Mouse (Mus musculus): ENCODE data around the gene Tmbim1. TPM values are rescaled to one million over a fixed set of nuclear protein-coding genes. Genes with fewer than 3 reads are reported as not detected.

Tmbim1 gene
- polyA plus RNA-seq, 1 experiment from 2014 or later, result 11.5 TPM

DNA sequence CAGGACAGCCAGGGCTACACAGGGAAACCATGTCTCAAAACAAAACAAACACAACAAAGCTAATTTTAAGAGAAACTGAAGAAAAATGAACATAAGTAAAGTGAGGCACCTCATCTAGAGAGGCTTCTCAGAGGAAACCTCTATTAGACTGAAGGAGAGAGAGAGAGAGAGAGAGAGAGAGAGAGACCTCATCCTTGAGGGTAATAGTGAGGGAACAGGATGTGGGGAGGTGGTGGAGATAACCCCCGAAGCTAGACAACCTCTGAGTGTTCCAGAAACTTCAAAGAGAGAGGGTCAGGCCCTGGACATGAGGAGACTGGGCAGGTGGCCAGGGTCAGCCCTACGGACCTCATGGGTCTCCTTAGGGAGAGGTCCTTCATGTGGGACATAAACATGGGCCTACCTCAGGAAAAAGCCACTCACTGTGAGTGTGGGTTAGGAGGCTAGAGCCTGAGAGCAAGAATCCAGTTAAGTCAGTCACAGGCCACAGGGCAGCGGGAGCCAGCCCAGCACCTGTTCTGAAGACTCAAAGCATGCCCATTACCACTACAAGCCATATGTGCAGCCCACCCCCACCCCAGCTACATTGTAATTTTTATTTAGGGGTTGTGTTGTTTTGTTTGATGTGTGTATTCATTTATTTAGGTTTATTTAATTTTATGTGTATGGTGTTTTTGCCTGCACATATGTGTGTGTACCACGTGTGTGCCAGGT, 10.8 kb upstream of the Tmbim1 start:
- Histone ChIP-seq H3K36me3 (no peaks in the 10 kb centered on the region), H3K9ac (no peak overlapping the region), H3K27ac (replicated peaks) (no peak overlapping the region), H3K27me3 (no peaks in the 10 kb centered on the region), H3K4me1 (replicated peaks) (no peaks in the 10 kb centered on the region), H3K4me3 (no peak overlapping the region), H3K4me2 (no peak overlapping the region), H3K9me3 (no peaks in the 10 kb centered on the region)
- ATAC-seq (ENCODE audit: low FRiP score, low read depth), result no peak
- WGBS, result 83% methylated on average over 4 of the region's 4 CpGs

DNA sequence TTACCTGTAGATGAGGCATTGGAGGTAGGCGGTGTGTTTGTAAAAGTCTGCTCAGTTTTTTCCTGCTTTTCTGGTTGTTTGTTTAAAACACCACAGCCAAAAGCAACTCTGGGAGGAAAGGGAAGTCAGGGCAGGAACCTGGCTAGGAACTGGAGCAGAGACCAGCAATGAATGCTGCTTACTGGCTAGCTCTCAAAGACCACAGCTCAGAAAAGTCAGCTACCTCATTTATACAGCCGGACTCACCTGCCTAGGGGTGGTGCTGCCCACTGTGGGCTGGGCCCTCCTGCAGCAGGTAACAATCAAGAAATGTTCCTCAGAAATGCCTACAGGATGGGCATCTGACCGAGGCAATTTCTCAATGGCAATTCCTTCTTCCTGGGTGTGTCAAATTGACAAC, 9.4 kb upstream of the Tmbim1 start:
- Histone ChIP-seq H3K9ac (no peak overlapping the region), H3K4me2 (no peak overlapping the region), H3K27ac (replicated peaks) (no peak overlapping the region), H3K9me3 (no peaks in the 10 kb centered on the region), H3K27me3 (no peaks in the 10 kb centered on the region), H3K4me1 (replicated peaks) (no peaks in the 10 kb centered on the region), H3K4me3 (no peak overlapping the region), H3K36me3 (no peaks in the 10 kb centered on the region)
- no peak for ATAC-seq (ENCODE audit: low FRiP score, low read depth)
- 93% methylated on average over 3 of the region's 3 CpGs for WGBS

DNA sequence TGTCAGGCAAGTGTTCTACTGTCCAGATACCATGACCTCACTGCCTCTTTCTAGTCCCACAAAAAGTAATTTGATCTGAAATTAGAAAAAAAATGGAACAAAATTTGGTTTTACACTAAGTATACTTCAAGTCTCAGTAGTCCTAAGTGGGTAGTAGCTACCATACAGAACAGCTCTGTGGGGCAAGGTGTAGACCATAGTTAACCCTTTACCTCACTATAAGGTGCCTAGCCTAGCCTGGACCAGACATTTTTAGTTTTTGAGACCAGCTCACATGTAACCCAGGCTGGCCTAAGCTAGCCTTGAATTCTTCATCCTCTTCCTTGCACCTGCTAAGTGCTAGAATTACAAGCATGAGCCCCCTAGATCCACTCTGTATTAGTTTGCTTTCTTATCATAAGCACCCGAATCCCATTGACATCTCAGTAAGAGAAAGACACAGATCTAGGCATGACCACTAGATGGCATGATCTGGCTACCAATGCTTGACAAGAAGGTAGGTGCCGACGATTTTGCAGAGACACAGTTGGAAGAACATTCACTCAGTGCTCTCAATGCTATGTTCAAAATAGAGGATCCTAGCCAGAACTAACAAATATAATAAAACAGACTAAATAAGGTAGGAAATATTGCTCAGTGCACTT, 7.7 kb upstream of the Tmbim1 start:
- H3K27me3 ChIP-seq, result no peaks in the 10 kb centered on the region
- H3K36me3 ChIP-seq, result no peaks in the 10 kb centered on the region
- peak; percentile 62; the same call in 1 of the 2 replicates for ATAC-seq (ENCODE audit: low FRiP score, low read depth)
- H3K27ac ChIP-seq (replicated peaks), result no peak overlapping the region
- no peak overlapping the region for H3K9ac ChIP-seq
- no peak overlapping the region for H3K4me2 ChIP-seq
- no peaks in the 10 kb centered on the region for H3K4me1 ChIP-seq (replicated peaks)
- 7% methylated on average over 3 of the region's 3 CpGs for WGBS
- H3K4me3 ChIP-seq, result no peak overlapping the region
- H3K9me3 ChIP-seq, result no peaks in the 10 kb centered on the region

DNA sequence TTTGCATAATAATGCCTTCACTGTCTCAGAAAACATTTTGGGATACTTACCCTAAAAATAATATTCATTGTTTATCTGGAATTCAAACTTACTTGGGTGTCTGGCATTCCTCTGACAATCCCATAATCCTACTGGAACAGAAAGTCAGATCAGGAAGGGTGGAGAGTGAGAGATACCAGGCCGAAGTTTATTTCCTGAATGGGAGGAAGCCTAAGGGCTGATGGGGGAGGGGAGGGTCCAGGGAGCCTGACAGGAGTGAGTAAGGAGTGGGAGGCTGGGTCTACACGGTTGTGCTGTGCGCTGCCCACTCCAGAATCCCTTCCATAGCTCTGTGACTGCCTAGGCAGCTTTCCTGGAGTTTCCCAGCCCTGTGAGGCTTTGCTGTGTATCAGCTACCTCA, 4.3 kb upstream of the Tmbim1 start:
- Histone ChIP-seq H3K4me3 (no peak overlapping the region), H3K27me3 (no peaks in the 10 kb centered on the region), H3K4me1 (replicated peaks) (no peaks in the 10 kb centered on the region), H3K36me3 (no peaks in the 10 kb centered on the region), H3K27ac (replicated peaks) (no peak overlapping the region), H3K9ac (no peak overlapping the region), H3K4me2 (no peak overlapping the region), H3K9me3 (no peaks in the 10 kb centered on the region)
- WGBS, result 62% methylated on average over 3 of the region's 3 CpGs
- no peak for ATAC-seq (ENCODE audit: low FRiP score, low read depth)

DNA sequence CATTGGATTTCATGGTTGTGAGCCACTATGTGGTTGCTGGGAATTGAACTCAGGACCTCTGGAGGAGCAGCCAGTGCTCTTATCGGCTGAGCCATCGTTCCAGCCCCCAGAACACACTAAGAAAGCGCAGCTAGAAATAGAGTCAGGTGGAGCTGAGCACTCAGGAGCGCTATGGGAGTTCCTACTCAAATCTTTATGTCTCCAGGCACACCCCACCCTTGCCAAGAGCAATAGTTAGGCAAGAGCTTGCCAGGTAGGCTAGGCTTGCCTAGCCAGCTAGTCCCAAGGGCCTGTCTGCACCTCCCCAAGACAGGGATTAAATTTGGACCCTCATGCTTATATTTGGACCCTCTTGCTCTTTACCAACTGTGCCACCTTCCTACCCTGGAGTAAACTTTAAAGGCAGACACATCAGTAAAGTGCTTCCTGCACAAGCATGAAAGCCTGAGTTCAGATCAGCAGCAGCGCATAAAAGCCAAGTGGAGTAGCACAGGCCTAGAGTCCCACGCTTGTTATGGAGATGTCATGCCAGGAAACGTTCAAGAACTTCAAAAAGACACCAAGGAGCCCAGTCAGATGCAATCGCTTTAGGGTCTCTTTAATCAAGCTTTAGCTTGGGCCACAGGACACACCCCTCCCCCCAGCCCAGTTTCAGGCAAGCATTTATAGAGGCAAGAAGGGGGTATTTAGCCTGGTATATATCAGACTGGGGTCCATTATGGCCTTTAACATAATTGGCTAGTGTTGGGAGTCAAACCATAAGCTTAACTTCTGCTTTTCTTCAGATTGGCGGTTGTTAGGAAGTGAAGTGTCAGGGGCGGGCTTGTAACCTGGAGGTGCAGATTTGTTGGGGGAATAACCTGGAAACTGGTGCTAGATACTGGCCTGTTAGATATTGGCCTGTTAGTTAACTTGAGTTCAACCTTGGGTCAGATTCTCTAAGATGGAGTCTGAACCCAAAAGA, 2.9 kb upstream of the Tmbim1 start:
- Histone ChIP-seq H3K9me3 (no peaks in the 10 kb centered on the region), H3K4me1 (replicated peaks) (peaks cover 9% of the 10 kb centered on the region), H3K36me3 (no peaks in the 10 kb centered on the region), H3K4me2 (no peak overlapping the region), H3K4me3 (no peak overlapping the region), H3K27me3 (peaks cover 7% of the 10 kb centered on the region; the same call in 1 of the 2 replicates), H3K9ac (no peak overlapping the region), H3K27ac (replicated peaks) (no peak overlapping the region)
- no peak for ATAC-seq (ENCODE audit: low FRiP score, low read depth)
- WGBS, result 80% methylated on average over 10 of the region's 10 CpGs

DNA sequence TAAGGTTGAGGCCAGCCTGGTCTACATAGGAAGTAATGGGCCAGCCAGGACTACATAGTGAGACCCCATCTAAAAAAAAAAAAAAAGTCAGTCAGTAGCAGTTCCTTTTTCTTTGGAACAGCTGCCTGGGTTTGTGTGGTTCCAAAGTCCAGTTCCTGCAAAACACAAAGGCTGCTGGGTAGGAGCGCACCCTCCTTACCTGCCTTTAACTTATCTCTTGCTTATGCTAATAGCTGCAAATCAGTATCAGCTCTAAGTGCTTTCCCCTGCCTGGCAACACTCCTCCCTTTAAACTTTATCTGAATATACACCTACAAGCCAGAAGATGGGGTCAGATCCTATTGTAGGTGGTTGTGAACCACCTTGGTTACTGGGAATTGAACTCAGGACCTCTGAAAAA, 1.7 kb upstream of the Tmbim1 start:
- Histone ChIP-seq H3K4me2 (no peak overlapping the region), H3K4me1 (replicated peaks) (peaks cover 9% of the 10 kb centered on the region), H3K4me3 (no peak overlapping the region), H3K36me3 (no peaks in the 10 kb centered on the region), H3K27ac (replicated peaks) (no peak overlapping the region), H3K9ac (no peak overlapping the region), H3K27me3 (peaks cover 14% of the 10 kb centered on the region), H3K9me3 (no peaks in the 10 kb centered on the region)
- no peak for ATAC-seq (ENCODE audit: low FRiP score, low read depth)
- WGBS, result 100% methylated on average over 1 of the region's 1 CpGs

DNA sequence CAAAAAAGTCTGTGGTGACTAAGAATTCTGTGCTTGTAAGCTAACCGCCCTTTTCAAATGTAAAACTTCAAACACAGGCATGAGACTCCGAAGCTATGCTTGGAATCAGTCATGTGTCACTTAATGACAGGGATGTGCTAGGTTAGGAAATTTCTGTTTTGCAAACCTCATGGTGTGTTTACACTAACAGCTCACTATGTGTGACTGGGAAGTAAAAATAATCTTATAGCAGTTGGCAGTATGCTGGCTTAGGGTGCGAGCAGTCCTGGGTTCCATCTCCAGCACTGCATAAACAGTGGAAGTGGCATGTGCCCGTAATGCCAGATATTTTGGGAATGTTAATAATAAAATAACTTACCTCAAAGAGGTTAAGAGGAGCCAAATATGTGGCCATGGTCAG, 476 bp downstream of the Tmbim1 start:
- H3K27me3 ChIP-seq, result peaks cover 19% of the 10 kb centered on the region
- H3K9me3 ChIP-seq, result no peaks in the 10 kb centered on the region
- H3K9ac ChIP-seq, result no peak overlapping the region
- H3K4me2 ChIP-seq, result no peak overlapping the region
- H3K4me1 ChIP-seq (replicated peaks), result peaks cover 9% of the 10 kb centered on the region
- no peaks in the 10 kb centered on the region; the same call in 1 of the 2 replicates for H3K36me3 ChIP-seq
- ATAC-seq (ENCODE audit: low FRiP score, low read depth), result no peak
- no peak overlapping the region for H3K27ac ChIP-seq (replicated peaks)
- H3K4me3 ChIP-seq, result no peak overlapping the region
- 78% methylated on average over 4 of the region's 4 CpGs for WGBS

DNA sequence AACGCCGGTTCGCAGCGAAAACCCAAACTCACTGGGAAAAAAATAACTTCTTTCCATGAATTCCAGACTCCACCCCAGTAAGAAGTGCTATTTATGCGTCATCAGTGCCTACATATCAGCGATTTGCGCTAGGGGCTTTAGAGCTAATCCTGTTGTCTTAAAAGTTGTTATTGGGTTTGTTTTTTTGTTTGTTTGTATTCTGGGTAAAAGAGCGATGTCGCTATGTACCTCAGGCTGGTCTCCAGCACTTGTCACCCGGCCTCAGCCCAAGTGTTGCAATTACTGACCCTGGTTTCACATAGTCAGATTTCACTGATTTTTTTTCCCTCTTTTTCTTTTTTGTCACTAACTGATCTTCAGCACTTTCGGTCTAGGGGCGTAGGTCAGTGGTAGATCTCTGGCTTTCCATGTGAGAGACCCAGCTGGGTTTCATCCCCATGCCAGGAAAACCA, 1.1 kb downstream of the Tmbim1 start:
- no peak for ATAC-seq (ENCODE audit: low FRiP score, low read depth)
- H3K4me2 ChIP-seq, result peak overlapping the region; percentile 75
- peak overlapping the region; percentile 48; the same call in 1 of the 2 replicates for H3K9ac ChIP-seq
- 16% methylated on average over 12 of the region's 12 CpGs for WGBS
- H3K27ac ChIP-seq (replicated peaks), result peak overlapping the region; percentile 65
- no peaks in the 10 kb centered on the region; the same call in 1 of the 2 replicates for H3K36me3 ChIP-seq
- peak overlapping the region; percentile 45 for H3K4me3 ChIP-seq
- no peaks in the 10 kb centered on the region for H3K9me3 ChIP-seq
- H3K27me3 ChIP-seq, result peaks cover 19% of the 10 kb centered on the region
- H3K4me1 ChIP-seq (replicated peaks), result peaks cover 9% of the 10 kb centered on the region

DNA sequence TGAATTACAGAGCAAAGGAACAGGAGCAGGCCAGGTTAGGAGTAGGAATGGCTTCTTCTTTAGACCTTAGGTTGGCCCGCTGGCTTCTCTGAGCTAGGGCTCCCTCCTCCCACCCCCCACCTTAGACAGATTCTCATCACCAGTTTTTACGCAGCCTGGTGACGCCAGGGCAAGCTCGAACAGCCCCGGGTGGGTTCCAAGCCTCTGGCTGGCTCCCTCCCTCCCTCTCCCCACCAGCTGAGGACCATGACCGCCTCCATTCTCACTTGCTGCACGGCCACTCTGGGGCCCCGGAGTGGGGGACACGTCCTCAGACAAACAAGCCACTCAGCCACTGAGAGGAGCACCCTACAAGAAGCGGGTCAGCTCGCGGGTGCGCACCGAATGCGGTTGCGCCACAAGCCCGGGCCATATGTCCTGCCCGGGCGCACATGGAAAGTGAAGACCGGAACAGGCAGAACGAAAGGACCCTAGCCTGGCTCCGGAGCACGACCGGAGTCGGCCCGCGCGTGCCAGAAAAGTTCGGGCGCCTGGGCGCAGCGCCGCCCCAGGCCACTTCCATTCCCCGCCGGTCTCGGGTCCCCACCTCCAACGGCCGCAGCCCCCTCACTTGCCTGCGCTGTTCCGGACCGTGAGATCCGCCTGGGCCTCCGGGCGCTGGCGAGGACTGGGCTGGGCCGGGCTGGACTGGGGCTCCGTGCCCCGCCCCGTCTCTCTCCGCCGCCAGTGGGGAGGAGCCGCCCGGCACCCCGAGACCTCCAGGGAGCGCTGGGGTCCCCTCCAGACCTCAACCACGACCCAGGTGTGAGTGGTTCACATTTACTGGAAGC, 1.7 kb downstream of the Tmbim1 start:
- Histone ChIP-seq H3K9ac (peak overlapping the region; percentile 48), H3K4me3 (peak overlapping the region; percentile 45), H3K9me3 (no peaks in the 10 kb centered on the region), H3K27ac (replicated peaks) (peak overlapping the region; percentile 65), H3K36me3 (no peaks in the 10 kb centered on the region; the same call in 1 of the 2 replicates), H3K4me1 (replicated peaks) (peaks cover 9% of the 10 kb centered on the region), H3K4me2 (peak overlapping the region; percentile 75), H3K27me3 (peaks cover 19% of the 10 kb centered on the region)
- WGBS, result under 1% methylated on average over 52 of the region's 56 CpGs
- peak; percentile 77 for ATAC-seq (ENCODE audit: low FRiP score, low read depth)

DNA sequence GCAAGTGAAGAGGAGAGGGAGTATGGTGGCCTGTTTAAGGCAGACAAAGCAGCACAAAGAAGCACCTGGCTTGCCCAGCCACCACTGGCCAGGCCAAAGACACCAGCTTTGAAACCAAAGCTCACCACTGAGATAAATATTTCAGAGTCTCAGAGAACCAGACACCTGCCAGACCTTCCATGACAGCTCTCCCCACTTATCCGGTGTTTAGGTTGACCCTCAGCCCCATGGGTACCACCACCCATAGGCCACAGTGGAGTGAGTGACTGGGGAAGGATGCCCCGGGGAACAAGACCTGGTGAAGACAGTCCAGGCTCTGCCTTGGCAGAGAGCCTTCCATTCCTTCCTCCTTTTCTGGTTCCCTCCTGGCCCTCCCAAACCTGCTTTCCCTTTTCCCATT, 2.6 kb downstream of the Tmbim1 start:
- 68% methylated on average over 2 of the region's 2 CpGs for WGBS
- H3K4me2 ChIP-seq, result peak overlapping the region; percentile 75
- no peak overlapping the region for H3K4me3 ChIP-seq
- H3K36me3 ChIP-seq, result no peaks in the 10 kb centered on the region; the same call in 1 of the 2 replicates
- H3K9ac ChIP-seq, result no peak overlapping the region
- H3K9me3 ChIP-seq, result no peaks in the 10 kb centered on the region
- H3K4me1 ChIP-seq (replicated peaks), result peaks cover 9% of the 10 kb centered on the region
- no peak for ATAC-seq (ENCODE audit: low FRiP score, low read depth)
- H3K27me3 ChIP-seq, result peaks cover 19% of the 10 kb centered on the region
- no peak overlapping the region for H3K27ac ChIP-seq (replicated peaks)

DNA sequence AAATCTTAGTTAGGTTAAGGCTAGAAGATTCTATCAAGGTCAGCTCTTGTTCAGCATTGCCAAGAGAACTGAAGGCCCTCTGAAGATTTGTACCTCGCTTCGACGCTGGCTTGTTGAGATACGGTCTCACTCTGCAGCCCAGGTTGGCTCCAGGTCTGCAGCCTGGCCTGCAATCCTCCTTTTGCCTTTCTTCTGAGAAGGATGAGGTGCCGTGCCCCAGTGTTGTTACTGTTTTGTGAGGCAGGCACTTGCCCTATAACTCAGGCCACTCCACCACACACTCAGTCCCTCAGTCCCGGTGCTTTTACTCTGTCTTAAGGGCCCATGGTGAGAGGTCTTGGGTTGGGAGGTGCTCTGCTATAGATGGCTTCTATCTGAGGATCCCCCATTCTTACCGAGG, 3.2 kb downstream of the Tmbim1 start:
- peaks cover 19% of the 10 kb centered on the region for H3K27me3 ChIP-seq
- WGBS, result 93% methylated on average over 7 of the region's 7 CpGs
- no peaks in the 10 kb centered on the region; the same call in 1 of the 2 replicates for H3K36me3 ChIP-seq
- H3K4me1 ChIP-seq (replicated peaks), result peaks cover 10% of the 10 kb centered on the region
- no peaks in the 10 kb centered on the region for H3K9me3 ChIP-seq
- ATAC-seq (ENCODE audit: low FRiP score, low read depth), result no peak
- H3K27ac ChIP-seq (replicated peaks), result no peak overlapping the region
- H3K4me2 ChIP-seq, result no peak overlapping the region
- no peak overlapping the region for H3K4me3 ChIP-seq
- no peak overlapping the region for H3K9ac ChIP-seq

All from hindbrain, embryonic 15.5 days (tissue).